Mouse (Mus musculus) urinary bladder, adult 2 months (tissue): ENCODE data around the gene Cish. TPM values are rescaled to one million over a fixed set of nuclear protein-coding genes. Genes with fewer than 3 reads are reported as not detected.

Source experiments
- DNase-seq: peaks from one replicate; pipeline ENCODE4 v3.0.0; 2022; ENCODE audit warnings: low spot score
- polyA plus RNA-seq: library from polyadenylated mRNA; depleted of rRNA; stranded (reverse); fragments of >200 nt; gene quantifications from 2 replicates; pipeline ENCODE4 v1.2.3, GENCODE M21; 2012; rRNA removed

The Cish gene
- polyA plus RNA-seq, 1 experiment, result 14.7 TPM

- no peak for DNase-seq
Measured at GRCm38 (mm10) chr9:107347586-107348183, 51.9 kb downstream of the Cish start.

- no peak for DNase-seq
Measured at GRCm38 (mm10) chr9:107349321-107349720, 53.5 kb downstream of the Cish start.

Other genes with a start within 250 kb of the Cish start
- gene Dock3, start 64.1 kb upstream of the Cish start, polyA plus RNA-seq, result 10.5 and 17.1 TPM in 2 replicates
- 50.7 and 54.4 TPM in 2 replicates for gene Mapkapk3, start 6.1 kb upstream of the Cish start, polyA plus RNA-seq
- gene Hemk1, start 42.3 kb downstream of the Cish start, polyA plus RNA-seq, result 19.7 and 20.0 TPM in 2 replicates
- gene 6430571L13Rik, start 44.6 kb downstream of the Cish start, polyA plus RNA-seq, result 1.7 and 1.9 TPM in 2 replicates
- gene Cacna2d2, start 103.6 kb downstream of the Cish start, polyA plus RNA-seq, result 0.46 and 0.84 TPM in 2 replicates
- 33.6 and 34.0 TPM in 2 replicates for gene Tmem115, start 237.9 kb downstream of the Cish start, polyA plus RNA-seq
- 15.2 and 19.4 TPM in 2 replicates for gene Cyb561d2, start 246.2 kb downstream of the Cish start, polyA plus RNA-seq
- gene Nprl2, start 246.2 kb downstream of the Cish start, polyA plus RNA-seq, result 26.6 and 35.2 TPM in 2 replicates